Comparison of ENCODE assay signal across 13 mouse cellular contexts in genomic region chr7:96356285-96356811, GRCm38 (mm10).
"Had no signal": no experiment of that assay in that cellular context is flagged by ENCODE, and none has a peak within 500 bp of the region (broad histone marks: within the 10 kb centered on the region; RNA-seq: fewer than 3 reads in every experiment).

No protein-coding gene starts in this region.

- H3K9me3 ChIP-seq: liver, embryonic 15.5 days; neural tube, embryonic 15.5 days; stomach, embryonic 15.5 days had no signal

- ATAC-seq: lung, postnatal 0 days had no signal

- H3K4me2 ChIP-seq: liver, embryonic 11.5 days; liver, embryonic 15.5 days; neural tube, embryonic 15.5 days; stomach, embryonic 15.5 days had no signal

- H3K27ac ChIP-seq: liver, embryonic 15.5 days; neural tube, embryonic 15.5 days; stomach, embryonic 15.5 days had no signal

- DNase-seq: kidney, adult 18-20 months; kidney, postnatal 10 days; kidney, postnatal 4 days; left cerebral cortex, postnatal 4 days; lung, adult 2 months; lung, postnatal 36 days; thymus, adult 2 months; thymus, postnatal 25 days had no signal

- H3K9ac ChIP-seq: liver, embryonic 15.5 days; neural tube, embryonic 15.5 days; stomach, embryonic 15.5 days had no signal

- H3K4me3 ChIP-seq: liver, embryonic 15.5 days; neural tube, embryonic 15.5 days; stomach, embryonic 15.5 days had no signal

- H3K27me3 ChIP-seq: liver, embryonic 15.5 days; neural tube, embryonic 15.5 days; stomach, embryonic 15.5 days had no signal

- H3K4me1 ChIP-seq: liver, embryonic 15.5 days; stomach, embryonic 15.5 days had no signal

- H3K36me3 ChIP-seq: liver, embryonic 15.5 days; neural tube, embryonic 15.5 days; stomach, embryonic 15.5 days had no signal
